Mouse (Mus musculus): ENCODE measurements around the gene Gm49383. TPM values are rescaled to one million over a fixed set of nuclear protein-coding genes. Genes with fewer than 3 reads are reported as not detected.

Gm49383 gene
- total RNA-seq (2012; rRNA removed), result 10.1 and 11.7 TPM in 2 replicates

DNA sequence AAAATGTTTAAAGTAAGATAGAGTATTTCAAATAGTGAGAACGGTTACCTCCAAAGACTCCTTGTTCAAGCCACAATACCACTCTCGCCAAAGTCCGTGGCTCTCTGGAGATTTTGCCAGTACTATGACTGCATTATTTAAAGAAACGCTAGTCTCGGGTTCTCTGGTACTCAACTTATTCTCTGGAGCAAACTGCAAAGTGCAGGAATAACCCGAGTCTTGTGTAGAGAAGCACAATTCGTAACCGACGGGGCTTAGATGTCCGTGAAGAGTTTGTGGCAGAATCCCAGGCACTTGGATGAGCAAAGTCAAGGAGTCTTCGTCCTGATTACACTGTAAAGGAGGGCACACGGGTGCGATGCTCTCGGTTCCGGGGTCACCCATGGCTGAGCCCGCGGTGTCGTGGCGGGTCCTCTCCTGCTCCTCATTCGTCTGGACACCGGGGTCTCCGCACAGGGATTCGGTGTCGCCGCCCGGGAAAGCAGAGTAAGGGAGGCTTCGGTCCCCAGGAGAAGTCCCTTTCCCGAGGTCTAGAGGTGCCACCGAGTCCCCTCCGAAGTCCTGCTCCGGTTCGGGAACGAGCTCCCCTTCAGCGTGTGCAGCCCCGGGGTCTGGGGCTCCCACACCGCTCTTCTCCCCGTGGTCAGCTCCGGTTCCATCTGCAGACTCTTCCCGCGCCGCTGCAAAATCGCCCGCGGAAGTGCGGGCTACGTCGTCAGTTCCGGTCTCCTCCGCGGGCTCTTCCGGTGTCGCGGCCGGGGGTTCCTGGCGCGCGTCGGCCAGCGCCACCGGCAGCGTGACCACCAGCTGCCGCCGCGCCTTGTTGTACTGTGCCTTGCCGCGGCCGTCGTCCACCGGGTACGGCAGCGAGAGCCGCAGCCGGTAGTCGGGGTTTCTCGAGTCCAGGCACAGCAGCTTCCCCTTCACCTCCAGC lies at the start of gene Gm49383:
TSS of gene Gm49383 (minus strand) at position 661 of the 934 bp plus-strand sequence.
- TF ChIP-seq HCFC1 (IDR thresholded peaks at IDR 0.05; ENCODE audit: borderline replicate concordance, insufficient read depth, low read length), result 0 out of 2 replicates have a peak, but pooled peaks have one; percentile 33
- no peak for TF ChIP-seq CHD2 (IDR thresholded peaks at IDR 0.05; ENCODE audit: low read depth, low read length)
- TF ChIP-seq MAFK (IDR thresholded peaks at IDR 0.05; ENCODE audit: insufficient read depth, low read depth, low read length), result no peak
- peak; percentile 21 for DNase-seq (ENCODE audit: low read depth, low spot score)
- Histone ChIP-seq H3K4me1 (ENCODE audit: control insufficient read depth in 2 of 2, insufficient read depth in 2 of 2, low read length in 2 of 2, poor library complexity in 1 of 2) (peaks cover 4% of the 10 kb centered on the region in 2 experiments; a peak in 1 of 4 replicates), H3K9me3 (ENCODE audit: control insufficient read depth, insufficient read depth, low read depth, low read length) (no peaks in the 10 kb centered on the region), H3K9ac (ENCODE audit: insufficient read depth, low read depth, low read length, poor library complexity, severe bottlenecking) (peak within 1 kb of the TSS; percentile 79), H3K27ac (ENCODE audit: insufficient read depth, low read depth, low read length, poor library complexity, severe bottlenecking) (no peak within 1 kb of the TSS), H3K4me3 (ENCODE audit: insufficient read depth in 1 of 2, low read depth in 1 of 2, low read length in 2 of 2, poor library complexity in 1 of 2, severe bottlenecking in 1 of 2) (peak within 1 kb of the TSS; percentile 83 to 99), H3K36me3 (ENCODE audit: control insufficient read depth, insufficient read depth, low read length, poor library complexity, severe bottlenecking) (no peaks in the 10 kb centered on the region; the same call in 1 of the 2 replicates)
- in situ Hi-C loops (cut with MboI; ENCODE audit: low sequenced_read_pairs in 2 of 2, unreplicated experiment in 2 of 2), result no loop called here

DNA sequence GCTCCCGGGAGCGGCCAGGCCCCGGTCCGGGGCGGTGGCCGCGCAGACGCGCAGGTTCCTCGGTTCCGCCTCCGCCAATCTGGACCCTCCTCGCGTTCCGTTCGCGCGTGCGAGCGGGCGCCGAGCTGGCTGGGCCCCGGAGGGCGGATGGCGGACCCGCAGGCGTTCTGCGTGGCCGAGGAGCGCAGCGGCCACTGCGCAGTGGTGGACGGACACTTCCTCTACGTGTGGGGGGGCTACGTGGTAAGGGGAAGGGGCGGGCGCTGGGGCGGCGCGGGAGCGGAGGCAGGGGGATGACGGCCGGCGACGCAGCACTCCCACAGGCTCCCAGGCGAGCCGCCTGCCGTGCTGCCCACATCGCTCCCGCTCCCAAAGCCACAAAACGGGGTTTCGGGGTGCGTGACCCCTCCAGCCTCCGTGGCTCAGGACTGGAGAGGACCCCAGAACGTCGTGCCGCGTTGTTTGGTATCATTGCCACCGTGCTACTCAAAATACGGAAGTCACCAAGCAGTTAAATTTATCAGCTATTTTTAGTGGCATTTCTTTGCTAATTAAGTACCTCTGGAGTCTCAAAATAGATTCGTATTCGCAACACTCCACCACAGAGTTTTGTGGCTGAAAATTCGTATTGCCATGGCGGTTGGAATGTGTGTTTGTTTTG lies 45.0 kb upstream of the Gm49383 start:
- DNase-seq (ENCODE audit: low read depth, low spot score), result no peak
- TF ChIP-seq CHD2 (IDR thresholded peaks at IDR 0.05; ENCODE audit: low read depth, low read length), result no peak
- no peak for TF ChIP-seq ZC3H11A (IDR thresholded peaks at IDR 0.05; ENCODE audit: borderline replicate concordance, low read depth, low read length)
- TF ChIP-seq MAFK (IDR thresholded peaks at IDR 0.05; ENCODE audit: insufficient read depth, low read depth, low read length), result no peak
- no peak for TF ChIP-seq HCFC1 (IDR thresholded peaks at IDR 0.05; ENCODE audit: borderline replicate concordance, insufficient read depth, low read length)
- no peak for TF ChIP-seq ZNF384 (IDR thresholded peaks at IDR 0.05; ENCODE audit: low read depth, low read length)
- Histone ChIP-seq H3K9ac (ENCODE audit: insufficient read depth, low read depth, low read length, poor library complexity, severe bottlenecking) (peak overlapping the region; percentile 83), H3K4me3 (ENCODE audit: insufficient read depth in 1 of 2, low read depth in 1 of 2, low read length in 2 of 2, poor library complexity in 1 of 2, severe bottlenecking in 1 of 2) (peak overlapping the region; percentile 64 to 79), H3K36me3 (ENCODE audit: control insufficient read depth, insufficient read depth, low read length, poor library complexity, severe bottlenecking) (no peaks in the 10 kb centered on the region), H3K9me3 (ENCODE audit: control insufficient read depth, insufficient read depth, low read depth, low read length) (no peaks in the 10 kb centered on the region), H3K27ac (ENCODE audit: insufficient read depth, low read depth, low read length, poor library complexity, severe bottlenecking) (no peak overlapping the region), H3K4me1 (ENCODE audit: control insufficient read depth in 2 of 2, insufficient read depth in 2 of 2, low read length in 2 of 2, poor library complexity in 1 of 2) (no peaks in the 10 kb centered on the region)
- in situ Hi-C loops (cut with MboI; ENCODE audit: low sequenced_read_pairs in 2 of 2, unreplicated experiment in 2 of 2), result no loop called here

DNA sequence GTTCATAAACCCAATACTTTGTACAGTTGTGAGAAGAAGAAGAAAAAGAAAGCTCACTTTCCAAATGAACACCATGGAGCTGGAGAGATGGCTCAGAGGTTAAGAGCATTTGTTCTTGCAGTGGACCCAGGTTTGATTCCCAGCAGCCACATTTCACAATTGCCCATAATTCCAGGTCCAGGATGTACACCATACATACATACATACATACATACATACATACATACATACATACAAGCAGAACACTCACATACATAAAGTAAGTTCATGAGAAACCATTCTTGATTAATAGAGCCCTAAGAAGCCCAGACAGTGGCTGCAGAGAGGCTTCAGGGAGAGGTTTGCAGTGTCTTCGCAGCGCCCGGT lies 44.5 kb upstream of the Gm49383 start:
- TF ChIP-seq CHD2 (IDR thresholded peaks at IDR 0.05; ENCODE audit: low read depth, low read length), result no peak
- no peak for TF ChIP-seq ZNF384 (IDR thresholded peaks at IDR 0.05; ENCODE audit: low read depth, low read length)
- no peak for TF ChIP-seq MAFK (IDR thresholded peaks at IDR 0.05; ENCODE audit: insufficient read depth, low read depth, low read length)
- no peak for TF ChIP-seq ZC3H11A (IDR thresholded peaks at IDR 0.05; ENCODE audit: borderline replicate concordance, low read depth, low read length)
- no peak for TF ChIP-seq HCFC1 (IDR thresholded peaks at IDR 0.05; ENCODE audit: borderline replicate concordance, insufficient read depth, low read length)
- H3K4me1 ChIP-seq (ENCODE audit: control insufficient read depth in 2 of 2, insufficient read depth in 2 of 2, low read length in 2 of 2, poor library complexity in 1 of 2), result no peaks in the 10 kb centered on the region
- no peak for DNase-seq (ENCODE audit: low read depth, low spot score)
- peak overlapping the region; percentile 83 for H3K9ac ChIP-seq (ENCODE audit: insufficient read depth, low read depth, low read length, poor library complexity, severe bottlenecking)
- no peak overlapping the region for H3K27ac ChIP-seq (ENCODE audit: insufficient read depth, low read depth, low read length, poor library complexity, severe bottlenecking)
- in situ Hi-C loops (cut with MboI; ENCODE audit: low sequenced_read_pairs in 2 of 2, unreplicated experiment in 2 of 2), result no loop called here
- peak overlapping the region; percentile 64 to 79 for H3K4me3 ChIP-seq (ENCODE audit: insufficient read depth in 1 of 2, low read depth in 1 of 2, low read length in 2 of 2, poor library complexity in 1 of 2, severe bottlenecking in 1 of 2)
- H3K36me3 ChIP-seq (ENCODE audit: control insufficient read depth, insufficient read depth, low read length, poor library complexity, severe bottlenecking), result no peaks in the 10 kb centered on the region
- no peaks in the 10 kb centered on the region for H3K9me3 ChIP-seq (ENCODE audit: control insufficient read depth, insufficient read depth, low read depth, low read length)

DNA sequence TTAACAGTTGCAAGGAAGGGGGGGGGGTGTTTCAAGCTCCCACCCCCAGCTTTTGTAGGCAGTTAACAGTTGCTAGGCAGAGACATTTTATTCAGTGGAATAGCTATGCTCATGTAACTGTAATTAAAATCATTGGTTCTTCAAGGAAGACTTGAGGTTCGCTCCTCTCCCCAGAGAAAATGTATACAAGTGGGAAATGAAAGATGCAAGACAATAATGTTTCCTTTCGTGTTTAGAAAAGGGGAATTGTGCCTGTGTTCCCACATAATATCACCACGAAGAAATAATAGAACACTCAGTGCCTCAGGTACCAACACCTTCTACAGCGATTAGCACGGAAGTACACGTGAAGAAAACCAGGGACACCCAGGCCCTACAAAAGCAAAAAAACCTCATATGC lies 44.0 kb upstream of the Gm49383 start, which contains the start of gene Klhdc1:
TSS of gene Klhdc1 (plus strand) at position 301 of the 400 bp plus-strand sequence.
- H3K36me3 ChIP-seq (ENCODE audit: control insufficient read depth, insufficient read depth, low read length, poor library complexity, severe bottlenecking), result no peaks in the 10 kb centered on the region
- no peaks in the 10 kb centered on the region for H3K4me1 ChIP-seq (ENCODE audit: control insufficient read depth in 2 of 2, insufficient read depth in 2 of 2, low read length in 2 of 2, poor library complexity in 1 of 2)
- in situ Hi-C loops (cut with MboI; ENCODE audit: low sequenced_read_pairs in 2 of 2, unreplicated experiment in 2 of 2), result no loop called here

More for the DNA sequence above, 44.0 kb upstream of the Gm49383 start, which contains the start of gene Klhdc1:
- peak within 1 kb of the TSS; percentile 83 for H3K9ac ChIP-seq (ENCODE audit: insufficient read depth, low read depth, low read length, poor library complexity, severe bottlenecking)
- DNase-seq (ENCODE audit: low read depth, low spot score), result no peak
- peak within 1 kb of the TSS; percentile 64 to 79 for H3K4me3 ChIP-seq (ENCODE audit: insufficient read depth in 1 of 2, low read depth in 1 of 2, low read length in 2 of 2, poor library complexity in 1 of 2, severe bottlenecking in 1 of 2)
- H3K9me3 ChIP-seq (ENCODE audit: control insufficient read depth, insufficient read depth, low read depth, low read length), result no peaks in the 10 kb centered on the region
- TF ChIP-seq ZC3H11A (IDR thresholded peaks at IDR 0.05; ENCODE audit: borderline replicate concordance, low read depth, low read length) (no peak), CHD2 (IDR thresholded peaks at IDR 0.05; ENCODE audit: low read depth, low read length) (no peak)
- H3K27ac ChIP-seq (ENCODE audit: insufficient read depth, low read depth, low read length, poor library complexity, severe bottlenecking), result no peak within 1 kb of the TSS
